Mouse (Mus musculus) frontal cortex, postnatal 10 days (tissue): ENCODE data around the gene Prkg1.

Experiments
- DNase-seq, 2 experiments: peaks; one replicate each; pipeline ENCODE4 v3.0.0; 2022; ENCODE audit warnings: low spot score in 2 of 2, mixed read lengths in 1 of 2

Prkg1 gene

DNA sequence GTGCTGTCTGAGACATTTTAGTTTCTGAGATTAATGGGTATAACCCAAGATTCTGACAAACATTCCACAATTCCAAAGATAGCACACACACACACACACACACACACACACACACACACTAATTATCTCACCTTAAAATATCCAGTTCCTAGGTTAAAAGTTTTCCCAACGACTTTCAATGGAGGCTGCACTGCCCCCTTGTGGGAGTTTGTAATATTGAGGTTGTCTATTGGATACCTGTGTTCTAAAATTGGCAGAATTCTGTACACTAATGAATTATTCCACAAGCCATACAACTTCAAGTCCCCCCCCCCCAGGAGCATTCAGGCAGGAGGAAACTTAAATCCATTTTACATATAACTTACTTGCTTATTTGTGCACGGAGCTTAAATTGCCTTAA is 18.2 kb downstream of the Prkg1 start:
- DNase-seq, result no peak

DNA sequence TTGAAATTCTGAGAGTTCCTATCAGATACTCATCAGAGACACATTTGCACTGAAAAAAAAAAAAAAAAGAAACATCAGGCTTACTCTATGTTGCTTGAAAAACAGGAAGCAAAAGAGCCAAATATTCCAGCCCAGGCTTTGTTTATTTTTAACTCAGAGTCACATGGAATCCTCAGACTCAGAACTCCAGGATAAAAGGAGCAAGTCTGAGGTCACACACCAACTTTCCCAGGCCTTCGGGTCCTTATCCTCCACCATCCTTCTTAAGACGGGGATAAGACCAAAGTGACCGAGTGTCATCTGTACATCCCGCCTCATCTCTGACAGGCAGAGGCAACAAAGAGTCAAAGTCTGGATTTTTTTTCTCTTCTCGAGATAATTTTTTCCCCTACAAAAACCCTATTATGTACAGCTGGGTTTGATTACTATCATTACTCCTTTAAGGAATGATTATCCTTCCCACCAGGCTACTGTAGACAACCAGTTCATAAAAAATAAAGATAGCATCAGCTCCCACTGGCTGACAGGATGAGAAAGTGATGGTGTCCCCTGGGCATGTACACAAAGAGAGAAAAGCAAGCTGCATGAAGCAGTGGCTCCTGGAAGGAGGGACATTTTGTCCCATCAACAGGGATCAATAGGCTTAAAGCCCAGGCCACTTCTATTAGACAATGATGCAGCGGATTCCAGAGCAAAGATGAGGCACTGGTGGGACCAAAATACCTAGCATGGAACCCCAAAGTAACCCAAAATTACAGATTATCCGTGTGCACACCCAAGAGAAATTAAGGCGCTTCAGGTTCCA is 21.4 kb downstream of the Prkg1 start:
- DNase-seq, result no peak

DNA sequence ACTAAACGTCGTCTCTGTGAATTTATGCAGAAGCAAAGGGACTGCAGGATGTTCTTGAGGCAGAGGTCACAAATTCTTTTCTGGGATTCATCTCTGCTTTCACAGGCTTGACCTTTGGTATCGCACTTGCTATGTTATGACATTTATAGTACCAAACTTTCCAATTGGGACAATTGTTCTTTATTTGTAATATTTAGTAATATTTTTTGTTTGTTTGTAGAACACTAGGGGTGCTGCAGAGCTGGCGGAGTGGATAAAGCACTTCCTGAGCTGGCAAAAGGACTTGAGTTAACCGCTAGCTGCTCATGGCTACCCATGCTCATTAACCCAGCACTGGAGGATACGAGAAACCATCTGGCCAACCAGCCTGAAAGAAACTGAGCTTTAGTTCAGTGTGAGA is 49.9 kb downstream of the Prkg1 start:
- no peak for DNase-seq

DNA sequence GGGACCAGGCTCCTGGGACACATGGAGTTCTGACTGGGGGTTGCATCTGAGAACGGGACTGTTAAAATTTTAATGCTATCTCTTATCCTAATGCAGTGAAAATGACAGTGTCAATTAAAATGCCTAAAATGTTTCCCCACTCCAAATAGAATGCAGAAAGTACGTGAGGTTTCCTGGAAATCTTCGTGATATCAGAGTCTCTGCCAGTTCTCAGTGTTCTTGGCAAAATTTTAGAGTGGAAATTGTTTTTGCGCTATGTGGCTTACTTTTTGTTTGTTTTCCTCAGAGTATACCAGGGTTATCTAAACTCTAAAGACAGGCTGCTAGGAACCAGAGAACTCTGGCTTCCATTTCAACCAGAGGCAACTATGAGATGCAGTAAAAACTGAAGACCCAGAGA is 50.4 kb downstream of the Prkg1 start:
- DNase-seq, result no peak

DNA sequence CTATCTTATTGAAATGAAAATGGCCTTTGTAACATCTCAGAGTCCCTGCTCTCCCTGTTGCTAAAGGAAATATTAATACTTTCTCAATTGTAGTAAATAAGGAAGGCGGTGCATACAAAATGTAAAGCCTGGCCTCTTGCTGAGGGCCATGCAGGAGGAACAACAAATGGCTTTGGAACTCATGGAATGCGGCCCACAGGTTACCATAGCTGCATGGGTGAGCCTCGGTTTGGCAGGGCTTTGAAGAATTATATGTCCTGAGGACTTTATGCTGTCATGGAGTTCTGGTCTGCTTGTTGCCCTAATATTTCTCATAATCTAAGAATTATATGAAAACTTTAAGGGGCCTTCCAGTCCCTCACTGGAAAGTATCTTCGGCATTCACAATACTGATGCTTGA is 51.5 kb downstream of the Prkg1 start:
- no peak for DNase-seq

DNA sequence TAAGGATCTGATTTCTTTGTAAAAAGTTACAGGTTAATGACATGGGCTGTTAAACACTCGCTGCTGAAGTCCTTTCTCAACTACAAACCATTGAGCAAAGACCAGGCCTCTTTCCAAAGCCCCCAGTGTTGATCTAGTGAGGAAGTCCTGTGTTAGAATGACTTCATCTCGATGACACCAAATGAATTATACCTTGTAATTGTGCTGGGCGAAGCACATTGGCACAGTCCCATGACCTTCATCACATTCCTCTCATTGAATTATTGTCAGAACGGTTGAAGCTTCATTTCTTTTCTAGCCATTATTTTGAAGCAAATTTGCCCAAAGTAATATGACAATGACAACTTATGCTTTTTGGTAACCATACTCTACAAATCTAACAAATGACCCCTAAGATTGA is 54.5 kb downstream of the Prkg1 start:
- no peak for DNase-seq

DNA sequence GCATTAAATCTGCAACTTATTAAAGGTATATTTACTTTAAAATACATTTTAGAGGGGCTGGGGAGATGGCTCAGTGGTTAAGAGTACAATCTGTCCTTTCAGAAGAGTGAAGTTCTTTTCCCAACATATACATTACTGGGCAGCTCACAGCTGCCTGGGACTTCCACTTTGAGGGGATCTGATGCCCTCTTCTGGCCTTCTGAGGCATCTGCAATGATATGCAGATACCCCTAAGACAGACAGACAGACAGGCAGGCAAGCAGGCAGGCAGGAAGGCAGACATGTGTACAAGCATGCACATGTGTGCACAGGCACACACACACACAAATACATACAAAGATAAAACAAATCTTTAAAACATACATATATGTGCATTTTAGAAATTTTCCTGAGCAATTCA is 60.8 kb downstream of the Prkg1 start:
- DNase-seq, result no peak

DNA sequence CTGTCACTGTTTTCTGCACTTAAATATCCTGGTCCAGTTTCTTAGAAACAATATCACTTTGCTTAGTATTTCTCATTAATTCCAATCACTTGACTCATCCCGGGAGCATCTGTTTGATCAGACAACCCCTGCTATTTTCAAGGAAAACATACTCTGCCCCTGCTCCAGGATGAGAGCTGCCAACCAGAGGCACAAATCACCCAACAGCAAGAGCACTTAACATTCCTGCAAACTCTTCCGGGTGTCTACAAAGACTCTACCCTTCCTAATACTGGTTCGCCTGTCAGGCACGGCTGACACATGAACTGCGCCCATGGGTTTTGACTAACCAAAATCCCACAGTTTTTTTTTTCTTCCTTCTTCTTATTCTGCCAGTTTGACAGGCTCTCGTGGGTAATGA is 65.9 kb downstream of the Prkg1 start:
- no peak for DNase-seq

DNA sequence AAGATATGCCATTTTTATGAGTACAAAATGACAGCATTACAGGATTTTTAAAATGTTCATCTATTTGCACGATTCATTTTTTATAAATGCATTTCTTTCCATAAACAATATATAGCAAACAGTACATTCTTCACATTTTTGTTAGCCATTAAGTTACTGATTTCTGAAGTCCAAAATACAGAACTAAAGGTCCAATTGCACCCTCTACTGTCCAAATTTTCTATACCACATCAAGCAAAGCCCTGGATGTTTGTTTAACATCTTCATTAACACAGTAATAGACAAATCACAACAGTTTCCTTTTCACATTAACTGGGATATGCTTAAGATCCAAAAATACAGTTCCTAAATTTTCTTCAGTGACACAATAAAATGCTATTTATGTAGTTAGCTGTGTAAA is 84.0 kb downstream of the Prkg1 start:
- DNase-seq, result no peak

DNA sequence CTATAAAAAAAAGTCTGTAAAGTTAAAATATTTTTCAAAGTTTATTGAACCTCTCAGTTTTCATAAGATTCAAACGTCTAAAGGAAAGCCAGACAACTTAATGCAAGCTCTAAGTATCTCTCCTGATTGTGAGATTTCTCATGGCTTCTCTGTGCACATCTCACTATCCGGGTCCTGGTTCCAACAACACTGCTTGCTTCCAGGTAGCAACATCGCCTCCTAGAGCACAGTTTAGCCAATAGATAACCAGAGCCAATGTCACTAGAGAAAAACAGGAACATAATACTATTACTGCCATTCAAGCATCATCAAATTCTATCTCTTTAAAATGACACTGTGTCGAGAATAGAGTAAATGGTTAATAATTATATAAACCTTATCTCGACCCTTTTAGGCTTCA is 86.5 kb downstream of the Prkg1 start:
- no peak for DNase-seq

DNA sequence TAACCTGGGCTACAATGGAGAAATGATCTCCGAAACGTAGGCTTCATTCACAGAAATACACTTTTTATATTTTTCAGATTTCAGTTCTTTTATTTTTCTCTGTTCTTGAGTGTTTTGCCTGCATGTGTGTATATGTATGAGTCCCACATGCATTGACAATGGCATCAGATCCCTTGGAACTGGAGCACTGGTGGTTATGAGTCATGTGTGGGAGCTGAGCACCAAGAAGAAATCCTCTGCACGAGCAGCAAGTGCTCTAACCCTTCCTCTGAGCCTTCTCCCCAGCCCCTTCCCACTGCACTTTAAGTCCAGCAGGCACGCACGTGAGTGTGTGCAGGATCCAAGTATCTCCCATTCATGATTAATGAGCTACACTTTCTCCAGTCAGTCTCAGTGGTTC is 93.1 kb downstream of the Prkg1 start:
- DNase-seq, result no peak

DNA sequence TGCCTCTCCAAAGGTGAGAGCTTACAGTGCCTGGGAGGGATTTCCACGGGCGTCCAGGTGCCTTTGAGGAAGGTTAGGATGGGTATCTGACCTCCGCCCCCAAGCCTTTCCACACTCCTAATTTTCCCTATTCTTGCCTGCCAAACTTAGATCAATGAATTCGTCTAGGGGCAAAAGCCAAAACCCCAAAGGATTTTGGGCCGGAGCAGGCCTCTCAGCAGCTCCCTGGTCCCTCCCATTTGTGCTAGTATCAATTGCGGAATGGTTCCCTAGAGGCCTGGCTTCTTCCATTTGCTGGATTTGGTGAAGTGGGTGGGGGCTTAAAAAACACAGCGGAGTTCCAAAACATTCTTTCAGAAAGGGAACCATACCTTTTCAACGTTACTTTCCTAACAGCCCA is 99.8 kb downstream of the Prkg1 start:
- no peak for DNase-seq

DNA sequence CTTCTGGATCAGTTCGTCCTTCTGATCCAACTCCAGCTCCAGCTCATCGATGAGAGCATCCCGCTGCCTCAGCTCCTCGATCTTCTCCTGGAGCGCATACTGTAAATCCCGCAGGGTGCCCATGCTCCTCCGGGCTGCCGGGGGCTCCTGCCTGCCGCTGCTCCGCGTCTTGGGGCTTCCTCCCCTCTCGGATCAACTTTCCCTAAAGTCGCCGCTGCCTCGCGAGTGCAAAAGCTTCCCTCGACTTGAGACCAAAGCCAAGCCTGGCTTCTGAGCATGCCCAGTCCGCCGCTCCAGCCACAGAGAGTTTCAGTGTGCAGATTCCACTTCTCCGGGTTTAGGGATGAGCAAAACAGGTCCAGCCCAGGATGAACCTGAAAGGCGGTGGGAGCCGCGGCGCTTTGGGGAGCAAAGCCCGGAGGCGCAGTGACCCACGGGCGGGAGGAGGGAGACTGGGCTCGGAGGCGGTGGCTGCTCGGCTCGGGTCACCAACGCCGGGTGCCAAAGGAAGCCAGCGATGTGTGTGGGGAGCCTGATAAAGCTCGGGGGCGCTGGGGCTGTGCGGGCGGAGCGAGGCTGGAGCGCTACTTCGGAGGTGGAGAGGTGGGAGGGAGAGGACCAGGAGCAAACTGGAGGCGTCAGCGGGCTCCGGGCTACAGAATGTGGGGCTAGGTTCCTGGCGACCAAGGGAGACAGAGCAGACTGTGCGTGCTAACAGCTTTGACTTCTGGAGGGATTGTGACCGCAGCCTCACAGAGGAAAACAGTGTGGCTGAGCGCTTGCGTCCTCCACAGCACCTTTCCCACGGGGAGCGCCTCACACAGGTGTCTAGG is 100.5 kb downstream of the Prkg1 start:
- DNase-seq, result peak in 1 of 2 experiments; percentile 58

DNA sequence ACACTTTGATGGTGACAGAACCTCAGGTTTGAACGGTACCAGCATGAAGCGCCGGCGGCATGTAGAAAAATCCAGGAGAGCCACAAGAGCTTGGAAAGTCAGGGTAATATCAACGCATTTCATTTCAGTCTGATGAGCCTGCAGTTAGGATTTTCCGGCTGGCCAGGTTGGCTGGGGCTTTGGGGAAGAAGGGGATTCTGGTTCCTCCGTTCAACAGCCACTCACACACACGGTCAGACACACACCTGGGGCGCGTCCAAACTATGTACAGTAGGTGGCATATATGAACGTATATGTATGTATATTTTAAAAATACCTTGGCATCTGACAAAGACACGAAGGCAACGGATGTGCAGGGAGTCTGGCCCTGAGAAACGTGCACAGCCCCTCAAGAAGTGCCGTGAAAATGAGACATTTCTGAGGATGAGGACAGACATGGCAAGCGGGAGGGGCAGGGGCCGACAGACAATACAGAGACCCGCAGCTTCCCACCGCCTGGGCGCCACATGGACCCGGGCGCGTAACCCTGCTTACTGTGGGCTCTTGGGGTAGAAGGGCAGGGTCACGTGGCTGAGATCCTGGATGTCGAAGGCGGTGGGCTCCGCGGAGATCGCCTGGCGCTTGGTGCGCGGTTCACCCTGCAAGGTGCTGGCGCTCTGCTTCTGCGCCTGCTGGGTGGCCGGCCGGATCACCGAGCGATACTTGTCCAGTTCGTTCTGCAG is 101.2 kb downstream of the Prkg1 start:
- DNase-seq, result peak in 1 of 2 experiments; percentile 44

DNA sequence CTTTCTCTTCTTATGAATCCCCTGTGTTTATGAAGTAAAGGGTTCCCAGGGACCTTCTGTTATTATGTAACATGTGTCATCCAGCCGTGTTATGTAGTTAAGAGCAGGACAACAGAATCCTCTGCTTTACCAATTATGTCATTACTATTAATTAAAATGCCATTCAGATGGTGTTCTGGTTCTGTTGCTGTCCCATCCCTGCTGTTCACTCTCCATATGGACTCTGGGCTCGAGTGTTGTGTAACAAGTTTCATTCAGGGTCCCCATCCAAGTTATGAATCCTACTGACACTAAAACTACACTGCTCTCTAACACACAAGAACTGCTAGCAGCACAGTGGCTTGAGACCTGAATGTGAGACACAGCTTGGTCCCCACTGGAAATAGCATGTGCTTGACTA is 102.0 kb downstream of the Prkg1 start:
- DNase-seq, result no peak

DNA sequence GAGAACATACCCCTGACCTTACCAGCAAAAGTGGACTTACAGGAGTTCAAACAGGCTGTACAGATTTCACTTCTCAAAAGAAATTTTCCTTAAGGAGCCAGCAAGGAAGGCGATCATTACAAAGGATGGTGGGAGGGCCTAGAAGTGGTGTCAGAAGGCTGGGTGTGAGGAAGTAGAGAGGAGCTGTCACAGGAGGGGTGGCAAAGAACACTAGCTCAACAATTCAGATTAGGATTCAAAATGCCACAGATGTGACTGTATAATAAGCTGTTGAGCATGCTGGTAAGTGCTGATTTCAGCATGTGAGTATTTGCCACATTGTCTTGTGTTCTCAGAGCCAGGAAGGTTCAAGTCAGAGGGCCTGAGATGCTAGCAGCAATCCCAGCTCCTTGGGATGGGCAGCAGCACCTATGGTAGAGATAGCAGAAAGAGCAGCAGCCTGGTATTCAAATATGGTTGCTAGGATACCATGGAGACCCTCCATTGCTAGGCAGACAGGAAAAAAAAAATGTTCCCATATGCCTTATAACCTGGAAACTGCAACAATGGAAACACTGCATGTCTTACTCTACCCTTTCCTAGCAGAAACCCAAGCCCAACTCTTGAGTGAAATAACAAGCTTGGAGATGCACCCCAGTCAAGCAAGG is 106.0 kb downstream of the Prkg1 start:
- no peak for DNase-seq

DNA sequence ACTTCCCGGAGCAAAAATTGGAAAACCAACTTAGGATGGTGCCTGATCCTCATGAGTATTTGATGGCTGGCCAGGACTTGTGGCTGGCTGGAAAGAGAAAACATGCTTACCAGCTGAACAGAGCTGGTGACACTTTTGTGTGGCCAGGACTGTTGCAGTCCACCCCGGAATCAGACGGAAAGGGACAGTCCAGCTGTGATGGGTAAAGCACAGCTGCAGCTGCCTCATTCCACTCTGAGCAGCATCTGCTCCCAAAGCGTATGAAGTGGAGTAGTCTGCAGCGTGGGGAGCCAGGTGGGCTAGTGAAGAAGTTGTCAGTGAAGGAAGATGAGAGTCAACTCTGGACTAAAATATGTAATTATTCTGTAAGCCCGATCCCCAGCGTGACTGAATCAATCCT is 108.6 kb downstream of the Prkg1 start:
- DNase-seq, result no peak

DNA sequence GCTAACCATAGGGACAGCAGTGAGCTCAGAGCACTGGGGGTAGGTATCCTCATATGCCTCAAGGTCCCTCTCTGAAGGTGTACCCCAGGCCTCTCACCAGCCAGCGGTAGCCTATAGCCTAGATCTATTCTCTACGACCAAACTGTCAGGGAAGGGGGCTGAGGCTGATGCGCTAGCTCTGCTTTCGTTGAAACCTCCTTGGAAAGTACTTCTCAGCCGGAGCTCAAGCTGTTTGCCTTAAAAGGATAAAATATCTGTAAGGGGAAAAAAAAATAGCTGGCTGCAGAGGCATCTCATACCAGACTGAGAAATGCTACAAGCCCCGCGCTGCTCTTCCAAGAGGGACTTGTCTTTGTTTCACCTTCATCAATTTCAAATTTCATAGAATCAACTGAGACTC is 109.0 kb downstream of the Prkg1 start:
- no peak for DNase-seq

DNA sequence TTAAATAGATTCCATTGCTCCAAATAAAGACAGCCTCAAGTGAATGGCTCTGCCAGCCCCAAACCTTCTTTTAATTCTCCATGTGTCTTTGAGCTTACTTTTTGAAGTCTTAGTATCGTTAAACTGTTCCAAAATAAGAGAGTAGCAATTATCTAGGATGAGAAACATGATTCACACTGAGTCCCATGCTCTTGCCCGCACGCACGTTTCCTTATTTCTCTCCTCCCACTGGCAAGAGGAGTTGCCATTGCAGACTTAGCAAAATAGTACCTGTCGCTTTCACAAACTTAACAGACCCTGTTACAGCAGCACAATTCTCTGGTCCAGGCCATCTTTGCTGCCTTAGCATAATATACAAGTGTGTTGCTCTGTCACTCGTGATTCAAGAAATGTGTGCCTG is 110.8 kb downstream of the Prkg1 start:
- no peak for DNase-seq

DNA sequence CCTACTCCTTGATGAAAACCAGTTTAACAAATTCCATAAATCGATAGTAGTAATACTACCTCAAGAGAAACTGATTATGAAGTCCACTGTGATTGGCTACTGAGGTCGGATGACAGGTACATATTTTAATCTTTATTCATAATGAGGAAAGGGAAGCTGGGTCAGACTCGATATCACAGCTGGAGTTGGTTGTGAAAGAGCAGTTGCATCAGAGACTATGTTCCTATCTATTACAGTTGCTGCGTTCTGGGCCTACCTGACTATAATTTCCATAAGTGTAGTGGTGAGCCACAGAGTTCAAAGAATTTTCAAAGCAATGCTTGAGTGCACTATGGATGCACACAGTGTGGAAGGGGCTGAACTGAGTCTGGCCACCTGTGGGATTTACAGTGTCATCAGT is 114.4 kb downstream of the Prkg1 start:
- DNase-seq, result no peak

DNA sequence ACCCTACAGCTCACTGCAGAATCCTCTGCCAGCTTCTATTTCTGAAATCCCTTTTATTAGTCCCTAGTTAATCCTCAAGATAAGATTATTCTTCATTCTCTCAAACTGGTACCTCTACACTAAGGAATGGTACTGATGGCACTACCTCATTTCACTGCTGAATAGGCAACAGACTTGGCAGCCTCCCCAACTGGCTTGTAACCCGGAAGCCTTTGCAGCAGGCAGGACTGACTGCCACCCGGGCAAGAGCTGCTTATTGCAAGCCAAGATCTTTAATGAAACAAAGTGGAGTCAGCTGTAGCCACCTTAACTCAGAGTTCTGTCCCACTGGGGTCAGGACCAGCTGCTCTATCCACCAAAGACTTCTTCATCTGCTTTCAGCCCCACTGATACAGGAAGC is 117.3 kb downstream of the Prkg1 start:
- DNase-seq, result no peak
